Mouse (Mus musculus) kidney, adult 2 months (tissue): Measurements from ENCODE around the gene Cyp3a13.

Experiments used
- CTCF ChIP-seq: fragments of 200-500 bp; conservative IDR thresholded peaks from 2 replicates; pipeline ENCODE4 v1.5.1; 2011; ENCODE audit warnings: low read depth, mild to moderate bottlenecking, control low read depth, low read length, moderate library complexity, mixed read lengths; ENCODE audit not compliant: insufficient read depth, insufficient read length
- POLR2A ChIP-seq: fragments of 200-500 bp; IDR thresholded peaks from one replicate; pipeline ENCODE4 v1.6.1; 2011; ENCODE audit warnings: low read depth, low read length, control low read depth

DNA sequence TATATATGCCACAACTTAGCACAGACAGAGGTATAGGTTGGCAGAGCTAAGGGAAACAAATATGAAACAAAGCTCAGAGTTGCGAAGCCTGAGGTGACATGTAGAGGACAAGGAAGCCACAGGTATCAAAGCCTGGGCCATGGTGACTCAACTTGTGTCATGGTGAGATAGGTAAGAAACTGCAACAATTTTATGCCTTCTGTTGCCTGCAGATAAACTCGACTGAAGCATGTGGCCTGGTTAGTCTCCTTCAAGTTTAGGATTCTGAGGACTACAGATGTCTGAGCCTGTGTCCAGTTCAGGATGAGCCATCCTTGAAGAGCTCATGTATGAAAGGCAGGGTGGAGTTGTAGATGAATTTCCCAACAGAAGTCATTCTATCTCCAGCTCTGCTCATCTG lies 46.4 kb downstream of the Cyp3a13 start:
- no peak for TF ChIP-seq POLR2A
- TF ChIP-seq CTCF = no peak
